Mouse (Mus musculus) common myeloid progenitor, adult 5-6 weeks (primary cell): ENCODE data around the gene 5730409E04Rik. TPM values are rescaled to one million over a fixed set of nuclear protein-coding genes. Genes with fewer than 3 reads are reported as not detected.

Experiments
- ATAC-seq: replicated peaks from 2 replicates; pipeline ENCODE4 v1.8.0; 2016; ENCODE audit warnings: low read depth, mild to moderate bottlenecking, moderate TSS enrichment, inconsistent platforms; ENCODE audit not compliant: poor library complexity, severe bottlenecking
- total RNA-seq: library from RNA; stranded (forward); fragments of 200-1000, 187-1606 nt; gene quantifications from 2 replicates; pipeline ENCODE4 v1.2.3, GENCODE M21; 2017

5730409E04Rik gene
- 2.8 and 4.0 TPM in 2 replicates for total RNA-seq

DNA sequence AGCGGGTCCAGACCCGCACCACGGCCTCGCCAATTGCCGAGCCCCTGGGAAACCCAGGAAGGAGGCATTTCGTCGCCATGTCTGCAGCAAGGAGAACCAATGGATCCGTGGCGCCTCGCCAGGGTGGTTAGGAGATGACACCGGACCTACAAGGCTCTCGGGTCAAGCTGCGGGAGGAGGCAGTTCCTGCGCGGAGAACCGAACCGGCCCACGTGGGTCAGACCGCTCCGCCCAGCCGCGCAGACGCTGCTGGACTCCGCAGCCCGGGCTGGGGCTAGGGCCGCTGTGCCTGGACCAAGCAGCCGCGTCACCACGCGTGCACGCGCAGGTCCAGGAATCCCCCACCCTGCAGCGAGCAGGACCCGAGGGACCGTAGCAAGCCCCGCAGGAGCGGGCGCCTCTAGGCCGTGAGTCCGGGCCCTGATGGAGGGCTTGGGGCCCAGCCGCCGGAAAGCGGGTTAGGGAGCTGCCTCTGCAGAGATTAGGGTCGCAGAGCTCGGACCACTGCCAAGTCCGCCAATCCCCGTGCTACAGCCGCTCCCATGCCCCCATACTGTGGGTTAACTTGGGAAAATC is at the start of gene 5730409E04Rik:
5730409E04Rik (plus strand) TSS at position 213 of the 576 bp plus-strand sequence.
- ATAC-seq, result peak; percentile 71

DNA sequence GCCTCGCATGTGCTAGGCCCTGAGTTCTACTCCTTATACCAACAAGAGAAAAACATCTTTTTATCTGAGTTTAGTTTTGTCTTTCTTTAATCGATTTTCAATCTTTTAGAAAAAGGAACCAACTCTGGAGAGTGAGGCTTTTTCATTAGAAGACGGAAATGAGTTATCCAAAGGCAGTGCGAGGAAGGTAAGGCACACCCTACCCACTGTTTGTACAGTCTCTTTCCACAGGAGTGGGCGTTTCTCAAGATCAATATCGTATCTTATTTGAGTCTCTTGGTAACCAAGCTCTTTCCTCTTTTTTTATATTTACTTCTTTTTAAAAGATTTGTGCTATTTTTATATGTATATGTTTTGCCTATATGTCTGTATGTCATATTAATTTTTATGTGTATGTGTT is 45.8 kb upstream of the 5730409E04Rik start:
- ATAC-seq, result no peak

DNA sequence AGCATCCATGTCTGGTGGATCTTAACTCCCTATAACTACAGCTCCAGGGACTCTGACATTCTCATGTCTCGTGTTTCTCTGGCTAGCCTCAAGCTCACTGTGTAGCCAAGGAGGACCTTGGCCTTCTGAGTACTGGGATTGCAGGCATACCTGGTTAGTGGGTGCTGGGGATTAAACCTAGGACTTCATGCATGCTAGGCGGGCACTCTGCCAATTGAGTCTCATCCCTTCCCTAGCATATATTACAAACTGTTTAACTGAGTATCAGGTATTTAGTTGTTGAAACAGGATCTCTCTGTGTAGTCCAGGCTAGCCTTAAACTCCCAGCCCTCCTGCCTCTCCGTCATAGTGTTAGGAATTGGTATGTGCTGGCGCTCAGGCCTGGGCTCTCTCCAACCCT is 42.4 kb upstream of the 5730409E04Rik start:
- ATAC-seq, result no peak

DNA sequence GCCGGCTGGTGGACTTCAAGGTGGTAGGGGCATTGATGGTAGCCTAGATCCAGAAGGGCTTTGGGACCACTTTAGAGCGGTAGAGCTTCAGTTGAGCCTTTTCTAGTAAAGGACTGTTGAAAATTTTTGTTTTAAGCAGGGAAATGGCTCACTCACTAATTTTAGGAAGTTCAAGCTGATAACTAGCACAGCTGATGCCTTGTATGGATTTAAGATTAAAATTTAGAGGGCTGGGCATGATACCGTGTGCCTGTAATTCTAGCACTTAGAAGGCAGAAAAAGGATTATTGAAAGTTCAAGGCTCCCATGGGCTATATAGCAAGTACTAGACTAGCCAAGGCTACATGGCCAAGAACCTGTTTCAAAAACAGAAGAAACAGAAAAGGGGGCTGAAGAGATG is 39.8 kb upstream of the 5730409E04Rik start:
- no peak for ATAC-seq

DNA sequence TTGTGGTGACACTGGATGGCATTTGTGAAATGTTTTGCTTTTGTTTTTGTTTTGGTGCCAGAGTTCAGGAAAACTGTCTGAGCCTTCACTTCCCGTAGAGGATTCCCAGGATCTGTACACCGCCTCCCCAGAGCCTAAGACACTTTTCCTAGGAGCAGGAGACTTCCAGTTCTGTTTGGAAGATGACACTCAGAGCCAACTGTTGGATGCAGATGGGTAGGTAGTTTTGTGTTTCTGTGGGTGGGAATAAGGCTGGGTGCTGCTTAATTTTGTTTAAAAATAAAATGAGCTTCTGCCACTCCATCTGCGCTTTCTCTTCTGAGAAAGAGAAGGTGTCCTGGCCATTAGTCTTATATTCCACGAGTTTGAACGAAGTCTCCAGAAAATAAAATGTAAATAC is 33.3 kb upstream of the 5730409E04Rik start:
- ATAC-seq, result no peak

DNA sequence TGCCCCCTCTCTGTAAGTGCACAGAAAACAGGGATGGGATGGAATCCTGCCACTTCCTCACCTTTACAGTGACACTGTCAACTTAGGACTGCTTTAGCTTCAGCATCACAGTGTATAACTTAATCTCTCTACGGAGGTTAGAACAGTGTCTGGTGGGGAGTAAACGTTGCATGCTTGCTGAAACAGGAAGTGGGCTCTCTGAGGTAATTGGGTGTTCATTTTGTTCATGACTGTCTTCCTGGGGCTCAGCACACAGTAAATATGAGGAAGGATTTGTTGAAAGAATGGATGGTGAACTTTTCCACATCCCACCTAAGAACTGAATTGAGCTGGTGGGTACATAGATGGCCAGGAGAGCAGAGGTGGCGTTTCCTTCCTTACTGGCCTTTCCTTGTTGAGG is 31.7 kb upstream of the 5730409E04Rik start:
- ATAC-seq, result no peak

DNA sequence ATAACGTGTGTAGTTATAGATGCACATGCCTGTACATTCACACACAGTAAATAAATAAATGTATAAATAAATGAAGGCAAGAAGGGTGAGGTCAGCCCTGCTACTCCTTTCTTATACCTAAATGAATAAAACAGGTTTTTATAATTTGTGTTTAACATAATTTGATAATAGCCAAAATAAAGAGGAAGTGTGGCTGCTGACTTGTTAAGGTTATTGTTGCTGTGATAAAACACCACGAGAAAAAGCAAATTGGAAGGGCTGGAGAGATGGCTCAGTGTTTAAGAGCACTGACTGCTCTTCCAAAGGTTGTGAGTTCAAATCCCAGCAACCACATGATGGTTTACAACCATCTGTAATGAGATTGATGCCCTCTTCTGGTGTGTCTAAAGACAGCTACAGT is 30.5 kb upstream of the 5730409E04Rik start:
- no peak for ATAC-seq

DNA sequence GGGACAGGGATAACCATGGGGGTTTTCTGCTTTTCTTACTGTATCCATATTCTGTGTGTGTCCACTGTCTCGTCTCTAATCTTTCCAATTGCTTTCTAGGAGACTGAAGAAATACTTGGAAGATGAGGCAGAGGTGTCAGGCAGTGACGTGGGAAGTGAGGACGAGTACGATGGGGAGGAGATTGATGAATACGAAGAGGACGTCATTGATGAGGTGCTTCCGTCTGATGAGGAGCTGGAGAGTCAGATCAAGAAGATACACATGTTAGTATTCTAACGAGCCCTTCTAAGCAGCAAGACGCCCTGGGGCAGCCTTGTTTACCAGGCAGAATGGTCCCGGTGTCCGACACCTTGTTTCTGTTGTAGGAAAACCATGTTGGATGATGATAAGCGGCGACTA is 23.9 kb upstream of the 5730409E04Rik start:
- ATAC-seq, result no peak

DNA sequence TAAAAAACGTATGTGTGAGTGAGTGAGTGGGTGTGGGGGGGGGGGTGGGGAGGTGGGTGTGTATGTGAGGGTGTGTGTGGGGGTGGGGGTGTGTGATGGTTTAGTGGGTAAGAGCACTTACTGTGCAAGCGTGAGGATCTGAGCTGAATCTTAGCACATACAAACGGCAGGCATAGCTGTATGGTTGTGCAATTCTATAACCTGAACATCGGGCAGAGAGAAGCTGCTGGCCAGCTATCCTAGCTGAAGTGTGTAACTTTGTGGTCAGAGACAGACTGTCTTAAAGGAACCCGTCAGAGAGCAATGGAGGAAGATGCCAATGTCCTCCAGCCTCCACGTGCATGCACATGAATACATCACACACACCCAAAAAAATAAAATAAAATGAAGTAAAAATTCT is 17.6 kb upstream of the 5730409E04Rik start:
- no peak for ATAC-seq

DNA sequence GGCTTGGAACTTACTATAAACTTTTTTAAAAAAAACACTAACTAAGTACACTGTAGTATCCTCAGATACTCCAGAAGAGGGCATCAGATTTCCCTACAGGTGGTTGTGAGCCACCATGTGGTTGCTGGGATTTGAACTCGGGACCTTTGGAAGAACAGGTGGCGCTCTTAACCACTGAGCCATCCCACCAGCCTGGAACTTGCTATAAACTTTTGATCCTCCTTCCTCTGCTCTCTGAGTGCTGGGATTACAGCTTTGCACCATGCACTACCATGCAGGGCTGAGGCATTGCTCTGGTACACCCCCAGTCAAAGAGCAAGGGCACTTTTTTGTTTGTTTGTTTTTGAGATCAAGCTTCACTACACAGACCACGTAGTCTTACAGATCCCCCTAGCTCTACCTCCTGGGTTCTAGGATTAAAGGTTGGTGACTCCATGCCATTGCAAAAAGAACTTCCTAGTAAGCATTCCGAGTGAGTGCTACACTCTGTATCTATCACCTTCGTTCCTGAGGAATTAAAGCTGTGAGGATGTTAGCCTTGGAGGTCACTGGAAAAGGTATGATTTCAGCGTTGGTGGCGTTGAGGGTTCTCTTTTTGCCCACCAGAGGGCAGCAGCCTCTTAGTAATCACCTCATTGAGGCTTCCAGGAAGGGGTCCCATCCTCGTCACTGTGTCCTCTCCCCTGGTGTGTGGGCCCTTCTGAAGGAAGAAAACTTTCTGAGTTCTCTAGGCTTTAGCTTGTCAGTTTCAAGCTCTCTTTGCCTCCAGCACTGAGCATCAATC is 9.5 kb upstream of the 5730409E04Rik start:
- peak; percentile 84 for ATAC-seq

DNA sequence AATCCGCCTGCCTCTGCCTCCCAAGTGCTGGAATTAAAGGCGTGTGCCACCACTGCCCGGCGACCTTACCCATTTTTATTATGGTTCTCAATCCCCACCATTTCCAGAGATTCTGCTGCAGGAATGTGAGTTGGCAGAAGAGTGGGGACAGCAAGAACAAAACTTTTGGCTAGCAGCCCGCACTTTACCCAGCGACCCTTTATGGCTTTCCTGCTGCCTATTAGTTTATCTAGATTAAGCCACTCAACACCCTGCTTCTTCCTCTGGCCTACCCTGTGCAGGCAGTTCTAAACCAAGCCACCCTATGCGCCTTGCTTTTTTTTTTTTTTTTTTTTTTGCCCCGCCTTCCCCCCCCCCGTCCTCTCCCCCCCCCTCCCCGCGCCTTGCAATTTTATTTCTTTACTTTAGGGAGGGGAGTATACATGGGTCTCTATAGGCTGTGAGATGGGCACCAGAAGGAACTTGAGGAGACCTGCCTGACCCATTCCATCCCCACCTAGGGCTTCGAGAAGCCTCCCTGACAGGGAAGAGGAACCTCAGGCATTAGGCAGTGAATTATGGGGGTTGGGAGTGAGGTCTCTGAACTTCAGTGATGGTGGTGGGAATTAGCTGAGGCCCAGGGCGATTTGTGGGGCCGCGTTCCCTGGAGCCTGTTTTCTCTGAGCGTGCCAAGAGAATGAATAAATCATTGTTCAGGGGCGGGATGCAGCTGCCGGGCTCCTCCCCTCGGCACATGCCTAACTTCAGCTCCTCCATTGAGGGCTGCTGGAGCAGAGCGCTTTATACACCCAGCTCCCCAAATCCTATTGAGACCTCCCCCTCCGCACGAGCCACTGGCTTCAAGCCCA is 7.8 kb upstream of the 5730409E04Rik start:
- no peak for ATAC-seq

DNA sequence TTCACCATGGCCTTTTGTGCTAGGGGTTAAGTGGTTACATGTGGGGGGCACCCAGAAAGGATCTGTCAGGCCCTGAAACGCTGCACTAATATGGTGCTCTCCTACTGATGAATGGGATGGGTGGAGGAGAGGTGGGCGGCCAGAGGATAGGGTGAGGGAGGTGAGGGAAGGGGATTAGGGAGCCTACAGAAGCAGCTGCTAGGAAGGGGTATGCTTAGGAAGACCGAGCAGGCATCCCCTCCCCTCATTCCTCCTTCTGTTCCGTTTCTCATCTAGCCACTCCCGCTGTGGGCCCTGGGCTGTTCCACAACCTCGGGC is 7.2 kb upstream of the 5730409E04Rik start:
- no peak for ATAC-seq

DNA sequence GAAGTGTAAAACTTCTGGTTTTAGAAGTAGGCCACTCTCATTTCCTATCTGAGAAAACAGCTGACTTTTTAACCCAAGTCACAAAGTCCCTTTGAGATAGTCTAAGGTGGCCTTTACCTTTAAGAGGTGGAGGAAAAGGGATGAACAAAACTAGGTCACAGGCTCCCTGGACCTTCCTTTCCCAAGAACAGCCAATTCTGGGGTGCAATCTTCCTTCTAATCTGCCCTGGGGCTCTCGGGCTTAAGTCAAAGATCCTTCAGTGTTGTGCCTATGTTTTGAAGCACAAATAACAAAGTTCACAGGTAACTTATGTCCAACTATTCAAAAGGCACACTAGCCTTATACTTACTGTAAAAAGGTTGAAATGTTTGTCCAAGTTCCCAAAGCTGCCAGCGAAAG is 5.5 kb upstream of the 5730409E04Rik start:
- ATAC-seq, result no peak

DNA sequence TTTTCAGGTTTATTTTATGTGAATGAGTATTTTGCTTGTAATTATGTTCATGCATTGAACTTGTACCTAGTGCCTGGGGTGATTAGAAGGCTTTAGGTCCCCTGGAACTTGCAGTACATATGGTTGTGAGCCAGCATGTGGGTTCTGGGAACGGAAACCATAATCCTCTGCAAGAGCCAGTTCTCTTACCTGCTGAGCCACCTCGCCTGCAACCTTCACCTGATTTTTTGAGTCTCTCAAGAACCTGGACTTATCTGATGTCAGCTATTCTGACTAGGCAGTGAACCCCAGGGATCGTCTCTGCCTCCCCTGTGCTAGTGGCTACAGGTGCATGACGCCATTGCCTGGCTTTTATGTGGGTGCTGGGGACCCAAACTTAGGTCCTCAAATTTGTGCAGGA is 3.9 kb upstream of the 5730409E04Rik start:
- ATAC-seq, result no peak

DNA sequence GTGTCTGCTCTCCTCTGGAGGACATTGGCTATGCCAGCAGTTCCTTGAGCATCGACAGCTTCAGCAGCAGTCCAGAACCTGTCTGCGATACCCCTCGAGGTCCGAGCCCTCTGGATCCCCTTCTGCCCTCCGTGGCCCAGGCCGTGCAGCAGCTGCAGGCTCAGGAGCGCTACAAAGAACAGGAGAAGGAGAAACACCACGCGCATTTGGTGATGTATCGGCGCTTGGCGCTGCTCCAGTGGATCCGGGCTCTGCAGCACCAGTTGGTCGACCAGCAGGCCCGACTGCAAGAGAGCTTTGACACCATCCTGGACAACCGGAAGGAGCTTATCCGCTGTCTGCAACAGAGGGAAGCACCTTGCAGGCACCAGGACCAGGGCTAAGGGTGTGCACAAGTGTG is 2.4 kb downstream of the 5730409E04Rik start:
- ATAC-seq, result no peak

DNA sequence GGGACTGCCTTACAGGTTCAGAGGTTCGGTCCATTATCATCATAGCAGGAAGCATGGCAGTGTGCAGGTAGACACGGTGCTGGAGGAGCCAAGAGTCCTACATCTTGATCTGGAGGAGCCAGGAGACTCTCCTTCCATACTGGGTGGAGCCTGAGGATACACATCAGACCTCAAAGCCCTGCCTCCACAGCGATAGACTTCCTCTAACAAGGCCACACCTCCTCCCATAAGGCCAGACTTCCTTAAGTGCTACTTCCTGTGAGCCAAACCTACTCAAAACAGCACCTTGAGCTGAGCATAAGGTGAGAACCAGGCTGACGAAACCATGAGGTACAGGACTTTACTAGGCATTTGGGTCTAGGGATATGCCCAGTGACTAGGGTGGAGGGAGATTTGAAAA is 6.7 kb downstream of the 5730409E04Rik start:
- no peak for ATAC-seq

DNA sequence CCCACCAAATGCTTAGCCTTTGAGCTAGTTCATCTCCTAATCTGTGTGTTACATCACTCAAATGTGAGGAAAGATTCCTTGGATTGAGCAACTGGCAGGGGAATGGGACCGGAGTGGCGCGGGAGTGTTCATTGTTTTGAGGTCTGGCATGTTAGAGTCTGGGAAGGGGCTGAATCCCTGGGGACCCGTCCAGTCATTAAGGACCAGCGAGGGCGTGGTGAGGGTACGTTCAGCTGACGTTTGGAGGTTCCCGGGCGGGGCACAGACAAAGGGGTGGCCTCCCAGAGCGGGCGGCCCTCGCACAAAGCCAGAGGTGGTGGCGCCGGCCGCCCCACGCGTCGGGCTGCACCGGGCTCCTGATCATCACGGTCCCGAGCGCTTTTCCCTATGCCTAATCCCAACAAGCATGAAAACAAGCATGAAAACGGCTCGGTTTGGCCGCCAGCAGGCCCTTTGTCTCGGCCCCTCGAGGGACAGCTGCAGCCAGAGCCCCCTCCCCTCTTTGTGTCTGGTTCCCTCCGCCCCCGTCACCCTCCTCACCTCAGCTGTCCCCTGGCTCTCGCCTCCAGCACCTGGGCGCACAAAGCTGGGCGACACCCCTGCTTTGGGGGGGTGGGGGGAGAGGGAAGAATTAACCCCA is 10.2 kb downstream of the 5730409E04Rik start:
- ATAC-seq, result 0 out of 2 replicates have a peak, but pooled peaks have one; percentile 46

DNA sequence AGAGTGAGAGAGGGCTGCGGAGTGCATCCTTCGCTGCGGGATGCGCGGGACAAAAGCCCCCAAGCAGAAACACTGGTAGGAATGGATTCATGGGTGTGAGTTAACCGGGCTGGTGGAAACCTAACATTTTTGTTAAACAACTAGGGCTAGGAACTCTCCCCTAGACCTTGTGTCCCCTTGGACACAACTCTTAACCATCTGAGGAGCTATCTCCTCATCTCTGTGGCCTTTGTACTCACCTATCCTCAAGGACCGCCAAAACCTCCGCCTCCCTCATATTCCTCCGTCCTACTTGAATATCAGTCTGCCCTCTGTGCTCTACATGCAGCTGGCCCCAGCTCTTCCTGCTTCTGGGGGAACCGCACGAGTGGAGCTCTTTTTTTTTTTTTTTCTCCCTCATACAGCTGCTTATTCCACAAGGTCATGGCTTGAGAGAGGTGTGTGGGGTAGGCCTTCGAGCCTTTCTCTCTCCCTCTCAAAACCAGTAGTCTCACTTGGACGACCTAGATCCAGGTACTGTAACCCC is 10.8 kb downstream of the 5730409E04Rik start:
- peak; percentile 61 for ATAC-seq

DNA sequence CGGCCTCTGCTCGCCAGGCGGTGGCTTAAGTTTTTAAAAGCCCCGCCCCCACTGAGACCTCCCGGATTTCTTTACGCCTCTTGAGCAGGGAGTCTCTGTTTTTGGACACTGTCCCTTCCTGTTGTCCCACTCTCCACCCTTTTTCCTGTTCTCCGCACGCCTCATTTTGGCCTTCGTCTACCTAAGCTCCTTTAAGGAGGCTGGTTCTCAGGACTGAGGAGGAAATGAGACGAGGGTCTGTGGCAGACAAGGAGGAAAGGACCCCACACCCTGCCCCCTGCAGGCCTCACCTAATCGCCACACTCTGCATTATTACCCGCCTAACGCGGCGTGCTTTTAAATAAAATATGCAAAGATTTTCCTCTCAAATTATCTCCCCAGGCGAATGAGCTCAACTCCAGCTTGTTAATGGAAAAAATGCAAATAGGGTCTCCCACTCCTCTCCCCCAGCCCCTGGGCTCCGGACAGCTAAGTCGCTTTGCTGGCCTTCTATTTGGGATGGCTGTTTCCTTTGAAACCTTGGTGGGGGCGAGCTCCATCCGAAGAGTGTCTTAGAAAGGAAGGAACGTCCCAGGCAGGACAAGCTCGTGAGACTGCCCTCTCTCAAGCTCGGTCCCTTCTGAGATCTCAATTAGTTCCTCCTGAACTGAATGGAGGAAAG is 17.5 kb downstream of the 5730409E04Rik start:
- ATAC-seq, result peak; percentile 65

DNA sequence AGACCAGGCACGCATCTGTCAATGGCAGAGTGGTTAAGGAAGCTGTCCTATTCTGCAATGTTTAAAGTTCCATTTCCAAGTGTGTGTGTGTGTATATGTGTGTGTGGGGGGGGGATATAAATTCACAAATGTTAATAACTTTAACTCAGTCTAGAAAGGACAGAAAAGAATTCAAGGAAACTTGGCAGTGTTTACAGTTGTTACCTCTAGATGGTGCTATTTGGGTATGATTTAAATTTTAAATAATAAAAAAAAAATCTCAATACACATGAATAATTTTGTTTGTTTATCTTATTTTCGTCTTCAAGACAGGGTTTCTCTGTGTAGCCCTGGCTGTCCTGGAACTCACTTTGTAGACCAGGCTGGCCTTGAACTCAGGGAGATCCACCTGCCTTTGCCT is 22.3 kb downstream of the 5730409E04Rik start:
- no peak for ATAC-seq
